Mouse (Mus musculus) kidney, adult 2 months (tissue): ENCODE measurements around the gene Tor1a.

Experiments
- CTCF ChIP-seq: fragments of 200-500 bp; conservative IDR thresholded peaks from 2 replicates; pipeline ENCODE4 v1.5.1; 2011; ENCODE audit warnings: low read depth, mild to moderate bottlenecking, control low read depth, low read length, moderate library complexity, mixed read lengths; ENCODE audit not compliant: insufficient read depth, insufficient read length
- POLR2A ChIP-seq: fragments of 200-500 bp; IDR thresholded peaks from one replicate; pipeline ENCODE4 v1.6.1; 2011; ENCODE audit warnings: low read depth, low read length, control low read depth

GRCm38 (mm10) chr2:30959856-30960255 lies 7.9 kb downstream of the Tor1a start:
- TF ChIP-seq CTCF: no peak
- no peak for TF ChIP-seq POLR2A
